Mouse (Mus musculus): ENCODE measurements around the gene Gm8082.
"Not testable (repeated sequence)": the region's sequence is repeated elsewhere in the genome, so short reads cannot be mapped to it uniquely, and the experiment has no call there.

DNA sequence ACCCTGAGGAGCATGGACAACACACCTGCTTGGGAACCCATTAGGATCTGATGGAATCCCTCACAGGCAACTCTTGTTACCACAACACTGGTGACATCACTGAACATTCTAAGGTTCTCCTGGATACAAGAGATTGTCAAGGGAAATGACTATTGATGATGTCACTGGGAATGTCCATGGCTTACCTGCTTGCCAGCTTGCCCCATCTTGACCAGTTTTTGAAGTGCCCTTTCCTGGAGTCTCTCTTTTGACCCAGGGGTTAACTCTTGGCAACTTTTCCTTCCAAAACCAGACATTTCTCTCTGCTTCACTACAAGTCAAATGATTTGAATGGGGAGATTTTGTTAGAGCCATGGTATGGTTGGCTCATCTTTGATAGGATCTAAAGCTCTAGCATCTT lies 22.1 kb upstream of the Gm8082 start, which contains the start of gene Gm10376:
- not testable (repeated sequence) for TF ChIP-seq CTCF (IDR thresholded peaks at IDR 0.05; ENCODE audit: low read depth); EP300 (optimal IDR thresholded peaks at IDR 0.05)
